Mouse (Mus musculus): Measurements from ENCODE around the gene Vwa3a.

- TF ChIP-seq HCFC1 (IDR thresholded peaks at IDR 0.05; ENCODE audit: borderline replicate concordance, insufficient read depth, low read length) (no peak), ZNF384 (IDR thresholded peaks at IDR 0.05; ENCODE audit: low read depth, low read length) (0 out of 2 replicates have a peak, but pooled peaks have one; percentile 21), MAFK (IDR thresholded peaks at IDR 0.05; ENCODE audit: insufficient read depth, low read depth, low read length) (no peak), ZC3H11A (IDR thresholded peaks at IDR 0.05; ENCODE audit: borderline replicate concordance, low read depth, low read length) (no peak), CHD2 (IDR thresholded peaks at IDR 0.05; ENCODE audit: low read depth, low read length) (no peak)
These were observed 28.3 kb downstream of the Vwa3a start for GRCm38 (mm10) chr7:120767369-120767768.

Data from ES-E14 (cell line).